Mouse (Mus musculus) cerebellum, postnatal 25 days (tissue): ENCODE results near the gene Sh3rf3.

ENCODE experiments used
- DNase-seq, 2 experiments: peaks; one replicate each; pipeline ENCODE4 v3.0.0; 2021; ENCODE audit warnings: mixed read lengths in 2 of 2

Sh3rf3 gene

DNA sequence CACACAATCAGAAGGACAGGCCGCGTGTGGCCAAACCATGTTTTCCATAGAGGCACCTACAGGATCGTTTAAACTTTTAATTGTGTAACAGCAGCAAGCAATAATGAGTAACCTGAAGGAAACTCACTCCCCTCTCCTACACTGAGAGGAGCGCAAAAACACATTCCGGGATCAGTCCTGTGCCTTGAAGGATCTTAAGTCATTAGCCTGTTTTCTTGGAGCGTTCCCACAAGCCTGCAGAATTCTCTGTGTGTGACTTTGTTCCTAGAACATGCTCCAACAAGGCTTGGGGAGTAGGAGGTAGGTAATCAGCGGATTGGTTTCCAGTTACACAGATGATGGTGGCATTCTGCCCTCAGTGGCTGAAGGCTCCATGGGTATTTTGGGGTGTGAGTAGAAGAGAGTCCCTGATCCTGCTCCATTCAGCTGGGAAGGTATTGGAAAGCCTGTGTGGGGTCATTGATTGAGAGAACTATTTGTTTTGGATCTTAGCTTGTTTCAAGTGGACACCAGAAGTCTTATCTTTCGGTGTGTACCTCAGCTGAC, 108.6 kb downstream of the Sh3rf3 start:
- DNase-seq, result no peak

- DNase-seq, result no peak
Observed at GRCm38 (mm10) chr10:58922216-58922829, 109.2 kb downstream of the Sh3rf3 start.

DNA sequence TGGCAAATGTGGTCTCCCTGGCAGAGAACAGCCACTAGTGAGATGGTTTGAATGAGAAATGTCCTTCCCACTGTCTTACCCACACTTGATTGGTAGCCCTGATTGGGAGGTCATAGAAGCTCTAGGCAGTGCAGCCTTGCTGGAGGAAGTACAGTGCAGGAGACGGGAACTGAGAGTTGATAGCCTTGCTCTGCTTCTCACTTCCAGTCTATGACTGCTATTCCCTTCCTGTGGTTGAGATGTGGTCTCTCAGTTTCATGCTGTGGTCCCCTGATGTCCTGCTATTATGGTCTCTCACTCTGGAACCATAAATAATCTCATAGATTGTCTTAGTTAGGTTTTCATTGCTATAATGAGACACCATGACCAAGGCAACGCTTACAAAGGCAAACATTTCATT, 109.8 kb downstream of the Sh3rf3 start:
- no peak for DNase-seq

GRCm38 (mm10) chr10:58926578-58926977, 113.4 kb downstream of the Sh3rf3 start:
- no peak for DNase-seq

GRCm38 (mm10) chr10:58928952-58929442, 115.8 kb downstream of the Sh3rf3 start:
- no peak for DNase-seq

DNA sequence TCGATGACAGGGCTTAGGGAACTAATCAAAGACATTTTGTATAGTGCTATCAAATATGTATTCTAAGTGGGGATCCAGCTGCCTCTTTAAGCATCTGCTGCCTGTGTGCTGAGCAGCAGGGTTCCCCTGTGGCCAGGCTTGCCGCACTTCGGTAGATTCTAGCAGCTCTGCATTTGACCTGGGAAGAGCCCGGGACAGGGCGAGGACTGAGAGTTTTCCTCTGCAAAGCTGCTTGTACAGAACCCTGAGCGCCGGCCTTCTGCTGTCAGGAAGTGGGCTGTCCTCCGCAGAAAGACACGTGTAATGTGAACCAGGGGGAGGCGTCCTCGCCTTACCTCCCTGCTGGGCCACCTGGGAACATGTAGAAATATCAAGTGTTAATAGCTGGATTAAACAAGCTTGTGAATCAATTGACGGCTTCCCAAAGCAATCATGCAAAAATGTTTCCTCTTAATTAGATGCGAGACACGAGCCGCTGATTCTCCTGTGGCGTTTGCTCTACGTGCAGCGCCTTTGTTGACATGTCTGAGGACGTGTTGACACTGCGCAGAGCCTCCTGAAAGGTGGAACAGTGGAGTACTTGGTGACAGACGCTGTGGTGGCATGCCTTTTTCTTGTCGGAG, 119.1 kb downstream of the Sh3rf3 start:
- peak; percentile 21 to 25 for DNase-seq

DNA sequence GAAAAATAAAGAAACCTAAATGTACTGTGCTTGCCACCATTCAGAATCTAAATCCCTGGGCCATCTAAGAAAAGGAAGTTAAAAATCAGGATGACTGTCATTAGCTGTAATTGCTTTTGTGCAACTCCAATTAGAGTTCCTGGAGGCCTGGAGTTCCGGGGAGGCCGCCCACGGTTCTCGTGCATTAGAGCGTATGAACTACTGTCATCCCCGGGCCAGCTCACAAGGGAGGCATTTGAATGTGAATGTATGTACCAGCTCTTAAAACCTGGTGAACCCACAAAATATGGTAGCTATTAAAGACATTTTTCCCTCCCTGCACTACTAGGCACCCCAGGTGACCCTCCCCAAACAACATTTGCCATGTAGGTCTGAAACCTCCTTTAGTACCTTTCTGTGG, 122.4 kb downstream of the Sh3rf3 start:
- peak in 1 of 2 experiments; percentile 12 for DNase-seq

DNA sequence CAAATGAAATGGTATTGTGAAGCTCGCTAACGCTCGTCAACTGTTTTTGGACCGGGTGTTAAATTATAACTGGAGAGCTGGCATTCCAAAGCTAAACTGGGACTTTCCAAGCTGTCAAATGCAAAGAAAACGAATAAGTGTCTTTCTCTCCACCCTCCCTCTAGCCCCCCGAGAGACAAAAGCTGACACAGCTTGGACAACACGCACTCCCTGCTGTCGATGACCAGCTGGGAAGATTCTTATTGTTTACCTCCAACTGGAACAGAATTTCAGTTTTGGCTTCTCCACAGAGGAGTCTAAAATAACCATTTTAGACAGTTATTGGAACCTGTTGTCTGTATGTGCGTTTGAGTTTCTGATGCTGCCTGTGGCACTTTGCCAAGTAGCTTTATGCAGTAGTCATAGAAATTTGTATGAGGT, 123.3 kb downstream of the Sh3rf3 start:
- peak in 1 of 2 experiments; percentile 14 for DNase-seq

DNA sequence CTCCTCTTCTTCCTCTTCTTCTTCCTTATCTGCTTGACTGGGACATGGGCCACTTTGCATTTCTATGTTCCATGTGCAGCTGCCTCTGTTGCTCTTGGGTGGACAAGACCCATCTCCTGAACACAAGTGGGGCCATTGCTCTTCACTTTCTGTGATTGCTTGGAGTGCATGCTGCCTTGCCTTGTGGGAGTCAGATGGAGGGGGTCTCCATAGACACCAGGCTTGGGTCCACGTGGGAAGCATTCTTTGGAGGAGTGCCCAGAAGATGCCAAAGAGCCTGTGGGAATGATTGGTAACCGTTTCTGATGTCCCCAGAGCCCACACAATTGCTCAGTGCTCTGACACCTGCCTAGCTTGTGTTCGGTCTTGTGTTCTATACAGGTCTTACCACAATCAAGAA, 124.4 kb downstream of the Sh3rf3 start:
- DNase-seq, result no peak

DNA sequence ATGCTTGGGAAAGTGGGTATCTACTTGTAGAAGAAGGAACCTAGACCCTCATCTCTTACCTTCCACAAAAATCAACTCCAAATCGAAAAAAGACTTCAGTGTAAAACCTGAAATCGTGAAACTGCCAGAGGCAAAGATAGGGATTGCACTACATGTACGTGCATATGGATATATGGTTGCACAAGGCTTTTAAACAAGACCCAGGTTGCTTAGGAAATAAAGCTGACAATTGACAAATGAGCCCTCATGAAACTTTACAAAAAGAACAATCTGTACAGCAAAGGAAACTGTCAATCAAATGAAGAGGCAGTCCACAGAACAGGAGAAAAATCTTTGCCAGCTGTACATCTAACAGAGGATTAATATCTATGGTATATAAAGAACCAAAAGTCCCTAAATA, 129.7 kb downstream of the Sh3rf3 start:
- no peak for DNase-seq

DNA sequence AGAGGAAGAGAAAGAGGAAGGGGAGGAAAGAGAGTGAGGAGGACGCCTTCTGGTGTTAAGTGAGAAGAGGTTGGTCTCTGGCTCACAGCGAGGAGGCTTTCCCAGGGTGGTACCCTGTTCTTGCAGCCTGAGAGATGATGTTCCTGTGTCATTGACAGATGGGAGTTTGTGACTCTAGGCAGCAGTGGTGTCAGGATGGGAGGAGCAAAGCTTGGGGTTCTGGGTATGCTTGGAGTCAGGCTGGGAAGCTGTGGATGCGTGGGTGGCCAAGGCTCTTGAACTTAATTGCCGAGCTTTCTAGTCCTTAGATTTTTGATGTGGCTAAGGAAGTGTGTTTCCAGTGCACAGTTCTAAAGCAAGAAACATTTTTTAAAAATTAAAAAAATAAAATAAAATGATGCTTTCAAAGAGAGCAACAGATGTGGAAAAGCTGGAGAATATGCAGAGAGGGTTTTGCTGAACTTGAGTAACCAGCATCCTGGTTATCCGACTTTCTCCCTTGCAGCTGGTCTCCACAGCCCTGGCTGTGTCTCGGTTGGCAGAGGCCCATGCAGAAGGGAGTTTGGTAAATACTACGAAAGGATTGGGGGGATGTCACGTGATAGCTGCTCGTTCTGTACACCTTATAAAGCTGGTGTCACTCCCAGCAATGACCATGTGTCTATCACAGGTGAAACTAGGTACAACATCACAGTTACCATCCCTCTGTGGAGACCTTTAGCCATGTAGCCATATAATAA, 130.7 kb downstream of the Sh3rf3 start:
- DNase-seq, result no peak

GRCm38 (mm10) chr10:58944930-58945329, 131.8 kb downstream of the Sh3rf3 start:
- no peak for DNase-seq

GRCm38 (mm10) chr10:58949770-58950638, 136.8 kb downstream of the Sh3rf3 start:
- no peak for DNase-seq

DNA sequence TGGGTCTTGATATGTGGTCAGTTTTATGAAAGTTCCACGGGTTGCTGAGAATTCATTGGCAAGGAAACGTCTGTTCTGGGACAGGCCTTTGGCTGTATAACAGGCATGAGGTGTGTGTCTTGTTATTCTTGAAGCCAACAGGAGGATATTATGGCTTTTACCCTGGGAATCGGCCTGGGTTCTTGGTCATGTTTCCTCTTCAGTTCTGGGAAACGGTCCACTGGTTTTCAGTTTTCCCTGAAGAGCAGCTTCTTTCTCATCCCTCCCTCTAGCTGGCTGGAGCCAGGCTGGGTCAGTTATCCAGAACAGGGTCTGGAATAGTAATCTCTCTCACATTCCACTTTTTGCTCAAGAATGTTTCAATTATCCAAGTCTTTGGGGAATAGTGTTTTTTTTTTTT, 147.0 kb downstream of the Sh3rf3 start:
- DNase-seq, result no peak

DNA sequence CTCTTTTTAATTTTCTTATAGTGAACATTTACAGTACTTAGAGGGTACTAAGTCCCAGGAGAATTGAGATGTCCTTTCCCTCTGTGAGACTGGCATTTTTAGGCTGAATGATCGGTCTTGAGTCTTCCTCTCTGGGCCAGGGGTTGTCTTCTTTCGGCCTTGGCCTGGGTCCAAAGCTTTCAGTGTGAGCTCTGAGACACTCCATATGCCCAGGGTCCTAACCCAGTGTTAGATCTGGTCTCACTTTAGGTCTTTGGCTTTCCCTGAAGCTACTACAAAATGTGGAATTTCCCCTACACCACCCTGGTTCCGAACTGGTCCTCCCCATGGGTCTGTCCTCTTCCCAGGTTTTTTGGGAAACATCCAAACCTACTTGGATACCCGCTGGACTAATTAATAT, 155.1 kb downstream of the Sh3rf3 start:
- DNase-seq, result no peak

DNA sequence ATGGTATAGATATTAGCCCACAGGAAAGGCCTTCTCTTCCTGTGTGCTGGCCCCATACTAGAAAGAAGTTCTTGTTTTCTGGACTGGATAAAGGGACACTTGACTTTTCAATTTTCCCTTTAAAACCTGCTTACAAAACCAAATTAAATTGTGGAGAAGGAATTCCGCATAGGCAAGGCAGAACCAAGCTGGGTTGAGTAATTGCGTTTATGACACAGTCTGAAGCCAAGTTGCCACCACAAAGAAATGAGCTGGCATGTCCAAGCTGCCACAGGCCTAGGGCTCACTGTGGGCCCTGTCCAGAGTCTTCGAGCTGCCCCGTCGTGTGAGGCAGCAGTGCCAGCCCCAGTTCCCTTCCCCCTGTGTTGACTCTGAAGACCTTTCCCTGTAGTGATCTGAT, 156.2 kb downstream of the Sh3rf3 start:
- no peak for DNase-seq

- DNase-seq, result no peak
Observed at GRCm38 (mm10) chr10:58972115-58972514, 159.0 kb downstream of the Sh3rf3 start.

DNA sequence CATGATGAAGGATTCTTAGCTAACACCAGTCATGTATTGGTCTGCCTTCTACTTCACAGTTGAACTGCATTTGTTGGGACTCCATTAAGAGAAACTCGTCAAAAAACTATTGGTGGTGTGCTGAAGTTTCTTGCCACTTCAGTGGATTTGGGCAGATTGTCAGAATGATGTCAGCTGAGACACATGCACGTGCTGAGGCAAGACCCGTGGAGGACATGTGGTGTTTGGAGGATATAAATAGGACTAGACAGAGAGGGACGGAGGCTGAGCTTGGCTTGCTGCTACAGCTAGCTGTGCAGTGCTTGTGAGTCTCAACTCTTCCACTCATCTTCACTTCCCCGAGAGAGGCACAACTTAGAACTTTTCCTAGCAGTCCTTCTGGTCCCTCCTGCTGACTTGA, 161.0 kb downstream of the Sh3rf3 start:
- DNase-seq, result no peak

DNA sequence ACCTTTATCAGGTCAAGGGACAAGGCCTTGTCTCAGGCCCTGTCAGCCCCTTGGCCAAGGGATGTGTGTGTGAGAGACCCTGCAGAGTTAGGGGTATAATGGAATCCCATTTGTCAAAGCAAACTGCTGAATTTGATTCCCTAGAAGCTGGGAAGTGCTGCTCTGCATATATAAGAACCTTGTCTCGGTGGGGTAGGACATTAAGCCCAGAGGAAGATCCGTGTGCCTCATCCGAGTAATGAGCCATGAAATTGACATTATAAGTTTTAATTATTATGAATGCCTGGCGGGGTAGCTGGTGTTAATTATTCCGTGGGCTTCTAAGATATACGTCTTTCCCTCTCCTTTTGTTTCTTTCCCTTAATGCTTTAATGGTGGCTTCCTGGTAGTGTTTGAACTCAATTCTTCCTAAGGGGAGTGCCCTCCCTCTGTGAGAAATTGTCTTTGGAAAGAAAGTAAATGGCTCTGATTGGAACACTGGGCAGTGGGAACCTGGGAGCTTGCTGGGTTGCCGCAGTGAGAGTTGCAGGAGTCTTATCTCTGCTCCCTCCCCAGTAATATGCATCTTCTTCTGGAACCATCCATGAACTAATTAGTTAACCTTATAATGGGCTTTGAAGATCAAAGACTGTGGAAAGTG, 166.3 kb downstream of the Sh3rf3 start:
- no peak for DNase-seq

DNA sequence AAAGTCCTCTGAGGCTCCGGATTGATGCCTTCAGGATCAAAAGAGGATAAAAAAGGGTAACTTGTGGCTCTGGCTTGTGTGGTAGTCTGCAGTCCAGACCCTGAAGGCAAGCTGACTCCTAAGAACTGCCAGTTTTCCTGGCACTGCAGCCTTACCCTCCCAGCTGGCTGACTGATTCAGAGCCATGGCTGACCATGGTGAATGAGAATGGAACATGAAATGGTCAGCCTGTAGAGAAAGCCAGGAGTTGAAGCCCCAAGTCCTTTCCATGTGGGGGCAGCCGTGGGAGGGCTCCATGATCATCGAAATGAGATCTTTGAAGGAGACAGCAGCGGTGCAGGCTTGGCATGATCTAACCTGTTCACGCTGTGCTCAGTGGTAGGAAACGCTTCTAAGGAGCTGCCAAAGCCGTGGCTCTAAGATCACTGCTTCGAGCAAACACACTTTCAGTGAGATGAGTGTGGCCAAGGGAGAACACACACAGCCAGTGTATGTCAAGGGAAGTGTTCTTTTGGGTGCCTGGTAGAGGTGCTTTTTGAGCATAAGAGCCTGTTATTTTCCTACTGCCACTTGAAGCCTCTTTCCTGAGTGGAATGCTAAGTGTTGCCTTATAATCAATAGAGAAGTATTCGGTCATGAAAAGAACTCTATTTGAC, 168.6 kb downstream of the Sh3rf3 start:
- peak; percentile 21 to 33 for DNase-seq

DNA sequence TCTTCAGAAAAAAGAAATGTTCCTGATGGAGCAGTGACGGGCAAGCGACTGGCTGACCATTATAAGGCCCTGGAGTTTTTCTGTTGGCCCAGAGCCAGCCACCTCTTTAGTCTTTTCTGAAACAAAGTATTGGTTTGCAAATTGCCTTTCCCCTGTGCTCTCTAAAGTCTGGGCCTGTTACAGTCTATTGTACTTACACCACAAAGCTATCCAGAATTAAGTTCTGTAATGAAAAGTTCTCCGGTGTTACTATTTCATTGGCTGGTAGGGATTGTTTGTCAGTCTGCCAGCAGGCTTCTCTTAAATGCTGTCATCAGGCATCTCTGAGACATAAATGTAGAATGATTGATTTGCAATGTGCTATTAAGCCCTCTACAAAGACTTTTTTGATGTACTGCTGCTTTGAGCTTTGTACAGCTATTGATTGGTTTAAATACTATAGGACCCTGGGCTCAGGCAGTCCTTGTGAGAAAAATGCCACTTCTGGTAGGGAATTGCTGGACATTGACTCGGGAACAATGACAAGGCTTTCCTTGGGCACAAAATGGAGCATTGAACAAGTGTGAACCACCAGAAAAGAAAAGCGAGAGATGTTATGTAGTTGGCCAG, 169.5 kb downstream of the Sh3rf3 start:
- DNase-seq, result no peak
